In genomic region chr14:48710871-48711370, GRCm38 (mm10) we compare ENCODE assay signal across 15 mouse cellular contexts. TPM values are rescaled to one million over a fixed set of nuclear protein-coding genes. Genes with fewer than 3 reads are reported as not detected.
A peak's percentile ranks its signal among the peaks of the same experiment; 100 is the strongest.
DNase-seq lines count a peak whose midpoint lies in the region; ATAC-seq and TF ChIP-seq lines count a peak whose summit lies in the region.
"Had no signal": no experiment of that assay in that cellular context is flagged by ENCODE, and none has a peak within 500 bp of the region (broad histone marks: within the 10 kb centered on the region; RNA-seq: fewer than 3 reads in every experiment).

No protein-coding gene starts in this region.

- H3K27me3 ChIP-seq in CH12.LX (replicated peaks), result no peaks in the 10 kb centered on the region
- H3K27me3 ChIP-seq in forebrain, embryonic 11.5 days (ENCODE audit: control insufficient read depth, insufficient read depth, low read length), result no peaks in the 10 kb centered on the region
- no peaks in the 10 kb centered on the region for H3K27me3 ChIP-seq in midbrain, embryonic 12.5 days
- peaks cover 4% of the 10 kb centered on the region for H3K27me3 ChIP-seq in liver, postnatal 0 days (ENCODE audit: insufficient read depth, low read length)

- in situ Hi-C loops in CH12.LX (cut with MboI; ENCODE audit: low pct_ligation_motif_present, low pct_unique_long_range_greater_than_20kb, low sequenced_read_pairs), result no loop called here

- 81% methylated on average over 13 of the region's 13 CpGs for WGBS in forebrain, embryonic 11.5 days
- WGBS in midbrain, embryonic 12.5 days, result 58% methylated on average over 13 of the region's 13 CpGs
- 80% methylated on average over 13 of the region's 13 CpGs for WGBS in liver, postnatal 0 days (ENCODE audit: insufficient replicate concordance)

- H3K27ac ChIP-seq in CH12.LX (ENCODE audit: insufficient read depth, low read depth), result no peak overlapping the region
- no peak overlapping the region; the same call in 1 of the 2 replicates for H3K27ac ChIP-seq in forebrain, embryonic 11.5 days (ENCODE audit: low read depth, low read length)
- H3K27ac ChIP-seq in midbrain, embryonic 12.5 days (replicated peaks), result peak overlapping the region; percentile 84
- H3K27ac ChIP-seq in liver, postnatal 0 days (ENCODE audit: low read depth), result no peak overlapping the region
- H3K27ac ChIP-seq: limb, embryonic 13.5 days had no signal

- no peak for ATAC-seq in forebrain, embryonic 11.5 days (replicated peaks; ENCODE audit: low FRiP score)
- no peak for ATAC-seq in midbrain, embryonic 12.5 days (ENCODE audit: low FRiP score, low read depth)
- ATAC-seq in liver, postnatal 0 days, result no peak
- no peak for ATAC-seq in frontal cortex, adult (ENCODE audit: low TSS enrichment)

- H3K79me2 ChIP-seq in CH12.LX (replicated peaks; ENCODE audit: control insufficient read depth, extremely low read depth, insufficient read depth, poor library complexity, severe bottlenecking), result no peaks in the 10 kb centered on the region

- TF ChIP-seq RAD21 in CH12.LX (IDR thresholded peaks at IDR 0.05; ENCODE audit: low read depth, low read length), result no peak

- dilution Hi-C loops in CH12.LX (cut with MboI; ENCODE audit: extremely low pct_ligation_motif_present, extremely low pct_unique_long_range_greater_than_20kb, low sequenced_read_pairs), result no loop called here

- H3K9me3 ChIP-seq in CH12.LX (replicated peaks; ENCODE audit: low read length), result no peaks in the 10 kb centered on the region
- no peaks in the 10 kb centered on the region for H3K9me3 ChIP-seq in forebrain, embryonic 11.5 days (ENCODE audit: control insufficient read depth, low read length)
- H3K9me3 ChIP-seq in midbrain, embryonic 12.5 days, result no peaks in the 10 kb centered on the region
- no peaks in the 10 kb centered on the region for H3K9me3 ChIP-seq in liver, postnatal 0 days (ENCODE audit: low read length)
- H3K9me3 ChIP-seq: limb, embryonic 13.5 days had no signal

- TF ChIP-seq POLR2A in CH12.LX (IDR thresholded peaks at IDR 0.05; ENCODE audit: low read depth, low read length), result no peak
- no peak for TF ChIP-seq POLR2A in brain, embryonic 14.5 days (IDR thresholded peaks at IDR 0.05; ENCODE audit: borderline replicate concordance, extremely low read depth, insufficient read depth, insufficient read length, poor library complexity, severe bottlenecking)

- peaks cover 5 to 11% of the 10 kb centered on the region in 2 experiments for H3K4me1 ChIP-seq in CH12.LX (ENCODE audit: control insufficient read depth in 1 of 2, insufficient read depth in 2 of 2)
- peaks cover 14% of the 10 kb centered on the region for H3K4me1 ChIP-seq in forebrain, embryonic 11.5 days (replicated peaks; ENCODE audit: control insufficient read depth, insufficient read depth, low read length)
- H3K4me1 ChIP-seq in midbrain, embryonic 12.5 days, result peaks cover 32% of the 10 kb centered on the region
- H3K4me1 ChIP-seq in liver, postnatal 0 days (ENCODE audit: insufficient read depth), result no peaks in the 10 kb centered on the region

- H3K9ac ChIP-seq in CH12.LX (ENCODE audit: insufficient read depth, low read depth), result no peak overlapping the region
- no peak overlapping the region; the same call in 1 of the 2 replicates for H3K9ac ChIP-seq in forebrain, embryonic 11.5 days (ENCODE audit: low read length)
- H3K9ac ChIP-seq in midbrain, embryonic 12.5 days (replicated peaks), result no peak overlapping the region
- H3K9ac ChIP-seq in liver, postnatal 0 days (replicated peaks), result no peak overlapping the region
- H3K9ac ChIP-seq: limb, embryonic 13.5 days; lung, embryonic 14.5 days had no signal

- H3K4me2 ChIP-seq in CH12.LX (ENCODE audit: insufficient read depth, low read depth, poor library complexity, severe bottlenecking), result peak overlapping the region; percentile 89; the same call in 1 of the 2 replicates
- H3K4me2 ChIP-seq in forebrain, embryonic 11.5 days (ENCODE audit: low read depth, low read length, severe bottlenecking), result peak overlapping the region; percentile 45; the same call in 1 of the 2 replicates
- H3K4me2 ChIP-seq in midbrain, embryonic 12.5 days (replicated peaks), result peak overlapping the region; percentile 57
- H3K4me2 ChIP-seq in liver, postnatal 0 days (ENCODE audit: low read depth, low read length), result no peak overlapping the region
- H3K4me2 ChIP-seq: limb, embryonic 13.5 days; lung, embryonic 14.5 days had no signal

- no peak for DNase-seq in CH12.LX (ENCODE audit: extremely low read depth)
- peak; percentile 77 for DNase-seq in brain, embryonic 14.5 days (ENCODE audit: low read depth)
- no peak for DNase-seq in forebrain, embryonic 11.5 days (ENCODE audit: low spot score)
- no peak for DNase-seq in spleen, postnatal 10 days (ENCODE audit: low spot score in 2 of 2)
- DNase-seq in liver, postnatal 0 days, result no peak
- DNase-seq: heart, adult 18-20 months; heart, postnatal 36 days; kidney, adult 9 months; lung, embryonic 14.5 days had no signal

- H3K4me3 ChIP-seq in CH12.LX (replicated peaks in 1 of 3; ENCODE audit: low read depth in 2 of 3, low read length in 2 of 3, poor library complexity in 1 of 3), result no peak overlapping the region
- H3K4me3 ChIP-seq in forebrain, embryonic 11.5 days (ENCODE audit: low read depth, low read length), result no peak overlapping the region
- no peak overlapping the region for H3K4me3 ChIP-seq in midbrain, embryonic 12.5 days
- H3K4me3 ChIP-seq in liver, postnatal 0 days (ENCODE audit: low read depth, low read length), result no peak overlapping the region
- H3K4me3 ChIP-seq: limb, embryonic 13.5 days had no signal

- TF ChIP-seq EP300 in CH12.LX (IDR thresholded peaks at IDR 0.05; ENCODE audit: low read length), result no peak
- TF ChIP-seq EP300 in liver, postnatal 0 days (IDR thresholded peaks at IDR 0.05; ENCODE audit: low read depth), result no peak

- H3K36me3 ChIP-seq in CH12.LX (replicated peaks in 1 of 2; ENCODE audit: control insufficient read depth in 1 of 2, insufficient read depth in 1 of 2, low read length in 1 of 2), result no peaks in the 10 kb centered on the region
- H3K36me3 ChIP-seq in forebrain, embryonic 11.5 days (ENCODE audit: control insufficient read depth, insufficient read depth, low read length), result no peaks in the 10 kb centered on the region
- H3K36me3 ChIP-seq in midbrain, embryonic 12.5 days, result 0 out of 2 replicates have a peak, but pooled peaks cover 4% of the 10 kb centered on the region
- no peaks in the 10 kb centered on the region for H3K36me3 ChIP-seq in liver, postnatal 0 days (replicated peaks; ENCODE audit: insufficient read depth, low read length)
- H3K36me3 ChIP-seq: limb, embryonic 13.5 days had no signal

- no peak for TF ChIP-seq CTCF in CH12.LX (conservative IDR thresholded peaks at IDR 0.05 in 1 of 2, IDR thresholded peaks at IDR 0.05 in 1 of 2; ENCODE audit: low read depth in 2 of 2, low read length in 2 of 2)
- TF ChIP-seq CTCF in brain, embryonic 14.5 days (IDR thresholded peaks at IDR 0.05; ENCODE audit: borderline replicate concordance, extremely low read depth, insufficient read depth, insufficient read length), result no peak
- no peak for TF ChIP-seq CTCF in liver, postnatal 0 days (IDR thresholded peaks at IDR 0.05; ENCODE audit: low read depth)

TF ChIP-seq in CH12.LX, 34 proteins besides CTCF, POLR2A, EP300 and RAD21:
- TF ChIP-seq ZNF384 (IDR thresholded peaks at IDR 0.05; ENCODE audit: low read depth, low read length) (peak; percentile 60), ELF1 (IDR thresholded peaks at IDR 0.05; ENCODE audit: low read depth, low read length) (no peak)
TF ChIP-seq in CH12.LX: peak in this region for 1.

RNA-seq across cellular contexts. Expression of gene Otx2, which starts 37.3 kb away (rescaled TPM):
- total RNA-seq in CH12.LX (2012; rRNA removed) (not detected in 2 replicates), CH12.LX (2014; rRNA removed) (not detected in 2 replicates)
- polyA plus RNA-seq in CH12.LX (2012; ENCODE audit: insufficient read length, low read depth), result not detected in 2 replicates
- 44.7 and 65.6 TPM in 2 replicates for polyA plus RNA-seq in brain, embryonic 14.5 days (2012; rRNA removed)
- polyA plus RNA-seq in forebrain, embryonic 11.5 days (2014; fragmentation: Nextera tagmentation; extraction: Ambion mirVana), result 73.3 and 78.7 TPM in 2 replicates
- polyA plus RNA-seq in midbrain, embryonic 12.5 days (2016; fragmentation: Nextera tagmentation; extraction: Ambion mirVana), result 180 and 189 TPM in 2 replicates
- not detected in 2 replicates for polyA plus RNA-seq in liver, postnatal 0 days (2015; fragmentation: Nextera tagmentation; extraction: Ambion mirVana)
- total RNA-seq: adrenal gland, postnatal 4 days; heart, adult 18-20 months; heart, postnatal 36 days; megakaryocyte-erythroid progenitor cell, adult 5-6 weeks had no signal
- polyA plus RNA-seq: limb, embryonic 13.5 days; lung, embryonic 14.5 days; urinary bladder, adult 2 months had no signal

Comparison
In these comparisons a context has a peak if more than half of its experiments do, and no peak if none do; other contexts are left out.
1. RNA of gene Otx2, which starts 37.3 kb away (polyA plus RNA-seq): 180 to 189 TPM in midbrain, embryonic 12.5 days, 73.3 to 78.7 TPM in forebrain, embryonic 11.5 days and 44.7 to 65.6 TPM in brain, embryonic 14.5 days; not detected in CH12.LX and not detected in liver, postnatal 0 days; every median in the first group is over 10 times any median in the second.